Mouse (Mus musculus) fat pad, adult 2 months (tissue): ENCODE measurements around the gene Mink1.
"Not testable (repeated sequence)": the region's sequence is repeated elsewhere in the genome, so short reads cannot be mapped to it uniquely, and the experiment has no call there.

Experiments used
- DNase-seq: peaks from one replicate; pipeline ENCODE4 v3.0.0-alpha.2; 2011; ENCODE audit warnings: low read depth, low spot score; ENCODE audit errors: extremely low read depth

Gene Mink1

DNA sequence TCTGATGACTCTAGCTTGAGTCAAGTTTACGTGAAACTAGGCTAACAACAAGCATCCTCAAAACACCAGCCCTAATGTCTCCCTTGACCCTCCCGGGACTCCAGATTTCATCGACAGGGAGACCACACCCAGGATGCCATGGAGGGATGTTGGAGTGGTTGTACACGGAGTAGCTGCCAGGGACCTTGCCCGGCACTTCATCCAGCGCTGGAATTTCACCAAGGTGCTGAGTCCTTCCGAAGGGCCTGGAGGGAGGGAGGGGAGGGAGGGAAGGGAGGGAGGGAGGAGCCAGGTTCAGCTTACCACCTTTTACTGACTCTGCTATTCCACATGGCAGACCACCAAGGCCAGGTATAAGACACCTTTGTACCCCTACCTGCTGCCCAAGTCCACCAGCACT, 8.7 kb upstream of the Mink1 start:
- no peak for DNase-seq

DNA sequence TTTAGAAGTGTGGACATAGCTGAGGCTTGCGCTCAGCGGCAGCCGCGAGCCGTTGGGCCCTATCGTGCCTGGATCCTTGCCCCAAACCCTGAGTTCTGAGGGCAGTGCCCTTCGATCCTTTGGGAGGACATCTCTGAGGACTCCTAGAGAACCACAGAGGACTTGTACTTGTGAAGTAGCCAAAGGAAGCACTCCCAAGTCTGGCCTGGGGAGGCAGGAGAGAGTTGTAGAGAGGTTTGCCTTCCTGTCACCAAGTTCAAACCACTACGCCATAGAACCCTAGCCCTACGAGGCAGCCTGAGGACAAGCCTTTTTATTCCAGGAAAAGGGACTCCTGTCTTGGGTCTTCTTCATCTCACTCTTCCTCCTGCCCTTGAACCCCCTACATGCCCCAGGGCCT, 5.1 kb upstream of the Mink1 start:
- no peak for DNase-seq

DNA sequence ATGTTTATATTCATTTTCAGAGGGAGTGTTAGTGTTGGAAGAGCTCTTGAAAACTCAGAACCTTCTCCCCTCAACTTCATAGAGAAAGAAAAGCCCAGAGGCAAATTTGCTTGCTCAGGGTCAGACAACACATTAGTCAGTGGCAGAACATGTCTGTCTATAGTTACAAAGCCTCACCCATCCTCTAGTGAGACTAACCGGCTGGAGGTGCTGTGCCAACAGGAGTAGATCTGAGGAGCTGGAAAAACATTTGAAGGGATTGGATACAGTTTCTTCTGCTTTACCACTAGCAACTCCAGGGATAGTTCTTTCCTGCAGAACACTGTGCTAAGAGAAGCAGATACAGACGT, 769 bp upstream of the Mink1 start:
- DNase-seq: no peak

DNA sequence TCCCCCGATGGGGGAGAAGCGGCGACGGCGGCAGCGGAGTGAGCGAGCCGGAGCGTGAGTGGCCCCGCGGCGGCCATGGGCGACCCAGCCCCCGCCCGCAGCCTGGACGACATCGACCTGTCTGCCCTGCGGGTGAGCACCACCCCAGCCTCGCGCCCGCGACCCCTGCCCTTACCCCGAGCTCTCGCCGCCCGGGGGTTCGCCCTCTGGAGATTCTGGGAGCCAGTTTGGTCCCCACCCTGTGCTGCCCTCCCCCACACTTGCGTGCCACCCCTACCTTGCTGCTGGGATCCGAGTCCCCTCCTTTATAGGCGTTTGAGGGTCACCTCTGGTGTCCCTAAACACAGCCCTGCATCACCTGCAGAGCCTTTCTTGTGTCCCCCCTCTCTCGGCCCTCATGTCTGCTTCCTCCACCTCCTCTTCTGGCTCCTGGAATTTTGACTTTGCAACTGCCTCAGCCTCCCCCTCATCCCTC, 351 bp downstream of the Mink1 start:
- no peak for DNase-seq

- DNase-seq: no peak
Measured at GRCm38 (mm10) chr11:70563470-70564275, 992 bp downstream of the Mink1 start.

DNA sequence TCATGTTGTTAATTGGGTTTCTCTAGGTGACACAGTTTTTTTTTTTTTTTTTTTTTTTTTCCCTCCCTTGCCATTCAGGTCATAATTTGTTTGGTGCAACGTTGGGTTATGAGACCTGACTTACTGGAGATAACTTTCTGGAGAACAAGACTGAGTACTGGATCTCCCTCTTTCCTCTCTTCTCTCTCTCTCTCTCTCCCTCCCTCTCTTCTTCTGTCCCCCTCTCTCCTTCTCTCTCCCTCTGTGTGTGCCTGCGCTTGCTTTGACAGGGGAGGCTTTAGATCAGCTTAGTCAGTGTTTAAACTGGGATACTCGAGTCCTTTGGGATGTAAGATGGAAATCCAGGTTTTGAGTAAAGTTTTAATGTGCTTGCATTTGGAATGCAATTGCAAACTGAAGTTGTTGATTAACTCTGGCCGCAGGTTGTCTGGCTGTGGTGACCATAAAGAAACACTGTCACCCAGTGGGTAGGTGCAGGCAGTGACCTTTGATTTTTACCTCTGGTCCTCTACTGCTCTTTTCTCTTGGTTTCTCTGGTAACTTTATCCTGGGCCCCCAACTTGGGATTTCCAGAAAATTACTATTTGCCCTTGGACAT, 1.7 kb downstream of the Mink1 start:
- DNase-seq: no peak

DNA sequence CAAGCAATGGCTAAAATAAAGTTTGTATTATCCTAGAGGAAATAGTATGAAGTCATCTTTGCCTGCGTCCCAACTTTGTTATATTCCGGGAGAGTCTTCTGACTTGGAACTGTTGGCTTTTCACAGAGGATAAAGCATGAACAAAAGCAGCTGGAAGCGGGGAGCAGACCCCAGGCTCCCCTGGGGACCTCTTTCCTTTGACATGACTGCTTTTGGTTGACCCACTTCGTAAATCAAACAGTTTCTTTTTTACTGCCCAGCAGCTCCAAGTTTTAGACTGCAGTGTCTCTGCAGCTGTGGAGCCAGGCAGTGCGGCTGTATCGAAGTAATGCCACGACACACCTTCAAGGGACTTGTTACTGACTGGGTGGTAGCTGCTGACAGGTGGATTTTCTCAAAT, 3.9 kb downstream of the Mink1 start:
- DNase-seq: no peak

- DNase-seq: not testable (repeated sequence)
Measured at GRCm38 (mm10) chr11:70570614-70571013, 7.9 kb downstream of the Mink1 start.

GRCm38 (mm10) chr11:70571641-70572040, 9.0 kb downstream of the Mink1 start:
- no peak for DNase-seq

- no peak for DNase-seq
Measured at GRCm38 (mm10) chr11:70572348-70572902, 9.7 kb downstream of the Mink1 start.

DNA sequence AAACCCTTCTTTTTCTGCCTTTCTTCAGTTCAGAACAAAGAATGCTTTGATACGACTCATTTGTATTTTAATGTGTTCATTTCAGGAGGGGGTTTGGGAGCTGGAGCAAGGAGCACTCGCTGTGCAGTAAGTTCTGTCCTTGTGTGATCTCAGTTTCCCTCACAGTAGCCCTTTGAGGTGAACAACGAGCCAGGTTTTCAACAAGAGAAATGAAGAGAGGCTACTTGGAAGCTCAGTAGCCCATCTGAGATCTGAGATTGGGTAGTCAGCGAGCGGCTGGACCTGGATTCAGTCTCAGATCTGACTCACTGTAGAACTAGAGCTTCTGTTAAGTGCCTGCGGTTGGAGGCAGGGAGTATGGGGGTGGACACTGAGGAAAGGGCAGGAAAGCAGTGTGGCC, 11.2 kb downstream of the Mink1 start:
- no peak for DNase-seq

DNA sequence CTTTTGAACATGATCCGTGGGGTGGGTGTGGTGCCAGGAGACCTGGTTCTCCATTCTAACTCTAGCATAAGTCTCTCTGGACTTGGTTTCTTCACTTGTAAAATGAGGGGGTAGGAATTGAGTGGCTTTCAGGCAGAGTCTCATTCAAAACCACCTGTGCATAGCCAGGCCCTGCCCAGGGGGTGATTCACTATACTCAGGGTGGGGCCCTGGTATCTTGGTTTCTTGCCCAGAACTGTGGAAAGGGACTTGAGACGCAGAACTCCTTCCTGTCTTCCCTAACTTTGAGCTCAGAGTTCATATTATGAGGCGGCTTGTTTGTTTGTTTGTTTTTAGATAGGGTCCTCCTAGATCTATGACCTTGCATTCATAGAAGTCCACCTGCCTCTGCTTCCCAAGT, 14.5 kb downstream of the Mink1 start:
- no peak for DNase-seq

GRCm38 (mm10) chr11:70578962-70579361, 16.3 kb downstream of the Mink1 start:
- DNase-seq: no peak

DNA sequence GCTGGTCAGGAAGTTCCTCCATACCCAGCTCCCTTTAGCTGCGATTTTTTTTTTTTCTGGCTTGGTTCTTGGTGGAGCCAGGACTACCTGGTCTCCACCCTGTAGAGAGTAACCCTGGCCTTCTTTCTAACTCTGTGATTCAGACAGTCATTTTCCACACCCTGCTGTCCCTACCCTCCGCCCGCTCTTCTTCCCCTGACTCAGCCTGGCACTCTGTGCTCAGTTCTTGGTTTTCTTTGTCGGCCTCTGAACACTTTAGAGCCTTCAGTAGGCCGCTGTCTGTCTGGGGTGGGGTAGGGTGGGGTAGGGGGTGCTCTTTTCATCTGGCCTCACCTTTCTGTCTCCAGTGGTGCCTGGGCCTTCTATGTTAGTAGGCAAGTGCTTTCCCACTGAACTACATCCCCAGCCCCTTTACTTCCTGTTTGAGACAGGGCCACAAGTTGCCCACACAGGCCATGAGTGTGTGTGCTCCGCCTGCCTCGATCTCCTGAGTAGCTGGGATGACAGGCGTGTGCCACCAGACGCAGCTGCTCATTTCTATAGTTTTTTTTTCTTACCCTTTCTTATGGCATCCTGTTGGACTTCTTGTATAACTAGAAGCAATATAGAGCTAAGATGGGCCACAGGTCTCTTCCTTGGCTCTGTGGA, 17.2 kb downstream of the Mink1 start:
- no peak for DNase-seq

GRCm38 (mm10) chr11:70580358-70580720, 17.7 kb downstream of the Mink1 start:
- no peak for DNase-seq

GRCm38 (mm10) chr11:70580921-70581320, 18.2 kb downstream of the Mink1 start:
- no peak for DNase-seq

- no peak for DNase-seq
Measured at GRCm38 (mm10) chr11:70582196-70582595, 19.5 kb downstream of the Mink1 start.

- DNase-seq: no peak
Measured at GRCm38 (mm10) chr11:70583022-70583714, 20.5 kb downstream of the Mink1 start.

DNA sequence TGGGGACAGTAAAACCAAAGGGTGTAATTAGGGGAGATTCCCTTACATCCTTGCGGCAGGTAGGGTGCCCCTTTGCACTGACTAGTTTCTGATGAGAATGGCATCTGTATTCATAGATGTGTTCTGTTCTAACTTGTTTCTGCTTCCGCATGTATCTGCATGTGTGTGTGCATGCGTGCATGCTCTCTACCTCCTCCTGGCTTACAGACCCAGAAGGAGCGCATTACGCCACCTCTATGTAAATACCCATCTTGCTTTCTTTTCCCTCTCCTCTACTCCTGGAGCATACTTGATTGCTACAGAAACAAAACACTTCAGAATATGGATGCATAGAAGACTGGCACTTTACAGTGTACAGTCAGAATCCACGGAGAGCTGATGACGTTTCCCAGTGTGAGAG, 21.1 kb downstream of the Mink1 start:
- no peak for DNase-seq

DNA sequence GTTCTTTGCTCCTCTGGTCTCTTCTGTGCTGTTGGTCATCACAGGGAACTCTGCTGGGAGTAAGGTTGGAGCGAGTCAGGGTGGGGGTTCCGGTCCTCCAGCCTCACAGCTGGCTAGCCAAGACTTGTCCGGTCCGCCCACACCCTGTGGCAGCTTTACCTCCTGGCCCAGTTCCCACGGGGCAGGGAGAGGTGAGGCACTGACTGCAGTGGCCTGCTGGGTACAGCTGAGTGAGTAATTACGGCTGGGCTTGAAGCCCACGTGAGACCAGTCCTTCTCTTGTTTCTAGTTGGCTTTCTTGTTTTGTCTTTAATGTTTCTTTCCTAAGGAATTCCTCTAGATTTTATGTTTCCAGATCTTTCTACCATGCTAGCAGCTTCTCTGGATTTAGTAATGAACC, 22.8 kb downstream of the Mink1 start:
- DNase-seq: no peak

DNA sequence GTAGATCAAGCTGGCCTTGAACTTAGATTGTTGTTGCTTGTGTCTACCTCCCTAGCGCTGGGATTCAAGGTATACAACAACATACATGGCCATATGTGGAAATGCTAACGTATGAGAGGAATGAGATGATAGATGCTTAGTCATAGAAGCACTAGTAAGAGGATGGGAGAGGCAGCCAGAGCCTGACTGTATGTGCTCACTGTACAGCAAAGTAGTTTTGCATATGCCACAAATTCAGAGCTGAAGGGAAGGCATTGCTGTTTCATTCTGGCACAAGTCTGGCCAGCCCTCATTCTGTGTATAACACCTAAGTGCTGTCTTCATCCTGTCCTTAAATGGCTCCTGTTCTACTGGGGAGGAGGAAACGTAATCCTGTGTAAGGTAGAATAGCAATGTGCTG, 23.6 kb downstream of the Mink1 start:
- DNase-seq: no peak
